Mouse (Mus musculus): ENCODE measurements around the gene Slc24a3.

GRCm38 (mm10) chr2:145384221-145384620, 216.7 kb downstream of the Slc24a3 start:
- no peak for TF ChIP-seq POLR2A (IDR thresholded peaks at IDR 0.05; ENCODE audit: borderline replicate concordance, extremely low read depth, insufficient read depth, insufficient read length, poor library complexity, severe bottlenecking)
- TF ChIP-seq CTCF (IDR thresholded peaks at IDR 0.05; ENCODE audit: borderline replicate concordance, extremely low read depth, insufficient read depth, insufficient read length): no peak

All from brain, embryonic 14.5 days (tissue).